Mouse (Mus musculus) kidney, postnatal 0 days (tissue): ENCODE data around the gene Stox2. TPM values are rescaled to one million over a fixed set of nuclear protein-coding genes. Genes with fewer than 3 reads are reported as not detected.

Experiments used
- ATAC-seq: fragments of 200-750 bp; cut with Nextera tagmentation; replicated peaks from 2 replicates; pipeline ENCODE4 v1.8.0; 2017; ENCODE audit warnings: low read depth, moderate number of reproducible peaks, moderate TSS enrichment, moderate library complexity; ENCODE audit not compliant: low FRiP score
- DNase-seq: peaks from one replicate; pipeline ENCODE4 v3.0.0-alpha.2; 2016; ENCODE audit warnings: low spot score
- H3K27ac ChIP-seq: fragments of 300-500 bp; sonication (generic); 2 replicates; pipeline ENCODE4 v1.5.1; 2014; ENCODE audit warnings: mild to moderate bottlenecking
- H3K27me3 ChIP-seq: fragments of 300-500 bp; sonication (generic); 2 replicates; pipeline ENCODE4 v1.6.1; 2014; ENCODE audit warnings: low read length, mixed read lengths; ENCODE audit not compliant: insufficient read depth
- H3K36me3 ChIP-seq: fragments of 300-500 bp; sonication (generic); 2 replicates; pipeline ENCODE4 v1.6.1; 2014; ENCODE audit warnings: low read length, mixed read lengths; ENCODE audit not compliant: insufficient read depth
- H3K4me1 ChIP-seq: fragments of 300-500 bp; sonication (generic); replicated peaks from 2 replicates; pipeline ENCODE4 v1.6.1; 2014; ENCODE audit warnings: antibody characterized with exemption, low read length, mixed read lengths; ENCODE audit not compliant: insufficient read depth
- H3K4me2 ChIP-seq: fragments of 300-500 bp; sonication (generic); 2 replicates; pipeline ENCODE4 v1.6.1; 2014; ENCODE audit warnings: mild to moderate bottlenecking, low read length, moderate library complexity, mixed read lengths
- H3K4me3 ChIP-seq: fragments of 300-500 bp; sonication (generic); replicated peaks from 2 replicates; pipeline ENCODE4 v1.5.1; 2014; ENCODE audit warnings: low read depth, low read length
- H3K9ac ChIP-seq: fragments of 300-500 bp; sonication (generic); 2 replicates; pipeline ENCODE4 v1.6.1; 2014; ENCODE audit warnings: low read depth, low read length
- H3K9me3 ChIP-seq: fragments of 300-500 bp; sonication (generic); replicated peaks from 2 replicates; pipeline ENCODE4 v1.6.1; 2016; ENCODE audit warnings: low read length, inconsistent platforms, mixed read lengths
- CTCF ChIP-seq: IDR thresholded peaks from 2 replicates; pipeline ENCODE4 v1.5.1; 2016; ENCODE audit warnings: antibody characterized with exemption, low read depth, mild to moderate bottlenecking, moderate library complexity
- WGBS: fragments of 180-500 bp; shearing (Covaris S2); extraction: QIAGEN DNeasy Blood & Tissue Kit; methylation state at CpG from one replicate; pipeline ENCODE4 v1.1.7; 2014; 5-methylcytosine and 5-hydroxymethylcytosine counted together
- polyA plus RNA-seq: library from polyadenylated mRNA; unstranded; fragments of >200 nt; fragmentation: Nextera tagmentation; extraction: Ambion mirVana; gene quantifications from 2 replicates; pipeline ENCODE4 v1.2.1, GENCODE M21; 2015

Gene Stox2
- polyA plus RNA-seq, 1 experiment from 2014 or later, result 8.8 TPM

- Histone ChIP-seq H3K9me3 (no peaks in the 10 kb centered on the region), H3K36me3 (no peaks in the 10 kb centered on the region), H3K4me3 (no peak overlapping the region), H3K4me2 (no peak overlapping the region), H3K9ac (no peak overlapping the region), H3K27me3 (no peaks in the 10 kb centered on the region), H3K27ac (no peak overlapping the region), H3K4me1 (peaks cover 19% of the 10 kb centered on the region; the same call in 1 of the 2 replicates)
- TF ChIP-seq CTCF, result no peak
- DNase-seq, result no peak
- ATAC-seq, result no peak
- 51% methylated on average over 11 of the region's 11 CpGs for WGBS
Observed at GRCm38 (mm10) chr8:47341474-47341873, 104.7 kb downstream of the Stox2 start.

DNA sequence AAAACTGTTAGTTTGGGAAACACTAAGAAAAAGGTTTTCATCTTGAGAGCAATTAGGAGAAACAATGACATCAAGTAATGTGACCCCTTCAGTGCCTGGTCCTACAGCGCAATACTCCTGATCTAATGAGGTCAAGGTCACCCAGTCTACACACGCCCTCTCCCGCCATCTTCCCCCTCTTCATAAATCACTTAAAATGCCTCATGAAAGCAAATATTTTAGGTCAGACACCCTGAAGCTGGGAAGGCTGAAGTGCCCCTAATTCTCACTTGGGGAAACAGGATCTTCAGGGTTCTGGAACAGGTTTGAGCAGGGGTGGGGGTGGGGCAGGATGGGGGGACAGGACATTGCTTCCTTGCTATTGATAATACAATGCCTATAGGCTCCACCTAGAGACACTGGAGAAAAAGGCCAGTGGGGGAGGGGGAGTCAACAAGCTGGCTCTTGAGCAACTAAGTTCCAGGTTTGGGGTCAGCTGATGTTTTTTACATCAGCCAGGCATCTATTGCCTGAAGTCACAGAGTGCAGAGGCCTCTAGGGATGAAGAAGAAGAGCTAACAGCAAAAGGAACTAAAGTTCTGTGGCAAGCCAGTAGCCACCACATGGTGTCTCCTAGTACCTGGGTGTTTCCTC is 107.4 kb downstream of the Stox2 start:
- H3K36me3 ChIP-seq, result no peaks in the 10 kb centered on the region
- H3K4me1 ChIP-seq, result peaks cover 16% of the 10 kb centered on the region; the same call in 1 of the 2 replicates
- no peak overlapping the region for H3K27ac ChIP-seq
- H3K4me3 ChIP-seq, result no peak overlapping the region
- H3K9me3 ChIP-seq, result no peaks in the 10 kb centered on the region
- ATAC-seq, result no peak
- H3K4me2 ChIP-seq, result no peak overlapping the region
- 30% methylated on average over 3 of the region's 3 CpGs for WGBS
- no peak overlapping the region for H3K9ac ChIP-seq
- no peak for DNase-seq
- TF ChIP-seq CTCF, result no peak
- no peaks in the 10 kb centered on the region for H3K27me3 ChIP-seq

DNA sequence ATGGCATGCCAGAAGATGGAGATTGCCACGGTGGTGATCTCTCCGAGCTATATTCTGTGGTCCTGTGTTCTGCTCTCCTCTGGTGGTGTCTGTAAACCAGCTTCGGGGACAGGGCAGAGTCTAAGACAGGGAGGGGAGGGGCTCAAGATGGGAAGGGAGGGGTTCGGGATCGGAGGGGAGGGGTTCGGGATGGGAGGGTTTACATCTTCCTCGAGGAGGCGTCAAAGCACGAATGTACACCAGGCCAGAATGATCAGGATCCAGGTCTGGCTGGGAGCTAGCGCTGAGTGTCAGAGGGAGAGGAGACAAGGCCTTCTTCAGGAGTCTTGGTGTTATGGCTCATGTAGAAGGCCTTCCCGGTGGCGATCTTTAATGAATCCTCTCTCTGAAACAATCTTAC is 109.7 kb downstream of the Stox2 start:
- H3K4me3 ChIP-seq, result no peak overlapping the region
- ATAC-seq (no peak), DNase-seq (no peak)
- H3K27ac ChIP-seq, result no peak overlapping the region
- no peak overlapping the region for H3K9ac ChIP-seq
- H3K27me3 ChIP-seq, result no peaks in the 10 kb centered on the region
- no peak for TF ChIP-seq CTCF
- 91% methylated on average over 12 of the region's 12 CpGs for WGBS
- H3K4me1 ChIP-seq, result peaks cover 12% of the 10 kb centered on the region; the same call in 1 of the 2 replicates
- no peaks in the 10 kb centered on the region for H3K9me3 ChIP-seq
- no peaks in the 10 kb centered on the region for H3K36me3 ChIP-seq
- H3K4me2 ChIP-seq, result no peak overlapping the region

DNA sequence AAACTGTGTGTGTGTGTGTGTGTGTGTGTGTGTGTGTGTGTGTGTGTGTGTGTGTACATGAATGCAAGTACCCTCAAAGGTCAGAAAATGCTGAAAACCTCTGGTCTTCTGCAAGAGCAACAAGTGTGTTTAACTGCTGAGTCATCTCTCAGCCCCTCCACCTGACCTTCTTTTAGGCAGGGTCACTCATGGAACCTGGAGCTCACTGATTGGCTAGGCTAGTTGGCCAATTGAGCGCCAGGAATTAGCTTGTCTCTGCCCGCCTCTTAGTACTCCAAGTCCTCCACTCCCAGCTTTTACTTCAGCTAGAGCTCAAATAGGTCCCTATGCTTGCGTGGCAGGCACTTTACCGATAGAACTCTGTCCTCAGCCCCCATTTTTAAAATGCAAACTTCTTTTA is 110.2 kb downstream of the Stox2 start:
- WGBS, result 99% methylated on average over 4 of the region's 4 CpGs
- ATAC-seq, result no peak
- Histone ChIP-seq H3K9ac (no peak overlapping the region), H3K27ac (no peak overlapping the region), H3K27me3 (no peaks in the 10 kb centered on the region), H3K4me2 (no peak overlapping the region), H3K4me3 (no peak overlapping the region), H3K9me3 (no peaks in the 10 kb centered on the region), H3K4me1 (peaks cover 11% of the 10 kb centered on the region; the same call in 1 of the 2 replicates), H3K36me3 (no peaks in the 10 kb centered on the region)
- TF ChIP-seq CTCF, result no peak
- DNase-seq, result no peak

- WGBS, result 63% methylated on average over 9 of the region's 9 CpGs
- Histone ChIP-seq H3K4me3 (no peak overlapping the region), H3K9ac (no peak overlapping the region), H3K9me3 (no peaks in the 10 kb centered on the region), H3K4me2 (peak overlapping the region; percentile 1; the same call in 1 of the 2 replicates), H3K27ac (peak overlapping the region; percentile 21; the same call in 1 of the 2 replicates), H3K36me3 (no peaks in the 10 kb centered on the region), H3K27me3 (no peaks in the 10 kb centered on the region), H3K4me1 (peaks cover 6% of the 10 kb centered on the region; the same call in 1 of the 2 replicates)
- TF ChIP-seq CTCF, result no peak
- ATAC-seq (peak; percentile 93), DNase-seq (peak; percentile 66)
Observed at GRCm38 (mm10) chr8:47334223-47334757, 111.9 kb downstream of the Stox2 start.

DNA sequence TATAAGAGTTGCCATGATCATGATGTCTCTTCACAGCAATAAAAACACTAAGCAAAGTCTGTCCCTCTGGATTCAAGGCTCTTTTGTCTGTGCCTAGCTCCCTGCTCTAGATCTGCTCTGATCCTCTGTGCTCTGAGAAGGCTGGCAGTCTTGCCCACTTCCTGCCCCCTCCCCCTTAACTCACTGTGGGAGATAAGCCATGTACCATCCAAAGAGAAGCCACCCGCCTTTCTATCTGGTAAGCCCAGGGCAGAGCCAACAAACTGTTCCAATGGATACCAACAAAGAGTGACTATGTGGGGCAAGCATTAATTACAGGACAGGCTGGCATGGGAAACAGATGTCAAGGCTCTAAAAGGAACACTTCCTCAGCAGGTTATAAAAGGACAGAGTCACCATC is 113.2 kb downstream of the Stox2 start:
- DNase-seq (no peak), ATAC-seq (no peak)
- Histone ChIP-seq H3K4me3 (no peak overlapping the region), H3K4me2 (no peak overlapping the region), H3K9me3 (no peaks in the 10 kb centered on the region), H3K9ac (no peak overlapping the region), H3K36me3 (no peaks in the 10 kb centered on the region), H3K27ac (no peak overlapping the region), H3K27me3 (no peaks in the 10 kb centered on the region), H3K4me1 (no peaks in the 10 kb centered on the region)
- 91% methylated on average over 1 of the region's 1 CpGs for WGBS
- no peak for TF ChIP-seq CTCF

DNA sequence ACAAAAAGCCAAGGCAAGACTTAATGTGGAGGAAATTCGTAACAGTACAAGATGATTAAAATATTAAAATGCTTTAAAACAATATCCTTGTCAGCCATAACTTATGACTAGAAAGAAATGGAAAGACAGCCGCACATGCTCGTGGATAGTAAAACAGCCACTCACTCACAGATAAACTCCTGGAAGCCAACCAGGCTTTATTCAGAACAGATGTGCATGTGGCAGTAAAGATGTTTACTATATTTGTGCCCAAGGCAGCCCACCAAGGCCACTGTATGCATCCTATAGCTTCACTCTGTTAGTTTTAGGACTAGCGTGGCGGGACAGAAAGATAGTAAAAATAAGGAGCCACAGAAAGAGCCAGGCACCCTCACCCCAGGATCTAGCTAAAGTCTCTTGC is 115.2 kb downstream of the Stox2 start:
- Histone ChIP-seq H3K4me3 (no peak overlapping the region), H3K9ac (no peak overlapping the region), H3K27me3 (no peaks in the 10 kb centered on the region), H3K4me1 (no peaks in the 10 kb centered on the region), H3K27ac (no peak overlapping the region), H3K4me2 (no peak overlapping the region), H3K36me3 (no peaks in the 10 kb centered on the region), H3K9me3 (no peaks in the 10 kb centered on the region)
- no peak for DNase-seq
- no peak for TF ChIP-seq CTCF
- no peak for ATAC-seq
- WGBS, result 75% methylated on average over 5 of the region's 5 CpGs
